Mouse (Mus musculus) kidney, embryonic 16.5 days (tissue): ENCODE results near the gene Gm10142. TPM values are rescaled to one million over a fixed set of nuclear protein-coding genes. Genes with fewer than 3 reads are reported as not detected.
"Not testable (repeated sequence)": the region's sequence is repeated elsewhere in the genome, so short reads cannot be mapped to it uniquely, and the experiment has no call there.

Source experiments
- ATAC-seq: fragments of 200-750 bp; cut with Nextera tagmentation; 2 replicates; pipeline ENCODE4 v1.8.0; 2017; ENCODE audit warnings: moderate TSS enrichment; ENCODE audit not compliant: low FRiP score, low TSS enrichment
- H3K27ac ChIP-seq: fragments of 300-500 bp; sonication (generic); 2 replicates; pipeline ENCODE4 v1.5.1; 2014; ENCODE audit warnings: low read length
- H3K27me3 ChIP-seq: fragments of 300-500 bp; sonication (generic); 2 replicates; pipeline ENCODE4 v1.6.1; 2014; ENCODE audit warnings: low read length, control low read depth, mixed read lengths; ENCODE audit not compliant: insufficient read depth
- H3K36me3 ChIP-seq: fragments of 300-500 bp; sonication (generic); 2 replicates; pipeline ENCODE4 v1.6.1; 2014; ENCODE audit warnings: low read length, control low read depth, mixed read lengths; ENCODE audit not compliant: insufficient read depth
- H3K4me1 ChIP-seq: fragments of 300-500 bp; sonication (generic); 2 replicates; pipeline ENCODE4 v1.6.1; 2014; ENCODE audit warnings: low read length, control low read depth, mixed read lengths; ENCODE audit not compliant: insufficient read depth
- H3K4me2 ChIP-seq: fragments of 300-500 bp; sonication (generic); replicated peaks from 2 replicates; pipeline ENCODE4 v1.6.1; 2014; ENCODE audit warnings: low read depth, low read length
- H3K4me3 ChIP-seq: fragments of 300-500 bp; sonication (generic); 2 replicates; pipeline ENCODE4 v1.5.1; 2014; ENCODE audit warnings: mild to moderate bottlenecking, low read length
- H3K9ac ChIP-seq: fragments of 300-500 bp; sonication (generic); replicated peaks from 2 replicates; pipeline ENCODE4 v1.6.1; 2014; ENCODE audit warnings: low read length
- H3K9me3 ChIP-seq: fragments of 300-500 bp; sonication (generic); 2 replicates; pipeline ENCODE4 v1.6.1; 2016; ENCODE audit warnings: low read length, control low read depth
- WGBS: fragments of 180-500 bp; shearing (Covaris S2); extraction: QIAGEN DNeasy Blood & Tissue Kit; methylation state at CpG from one replicate; pipeline ENCODE4 v1.1.7; 2014; 5-methylcytosine and 5-hydroxymethylcytosine counted together
- polyA plus RNA-seq: library from polyadenylated mRNA; unstranded; fragments of >200 nt; fragmentation: Nextera tagmentation; extraction: Ambion mirVana; gene quantifications from 2 replicates; pipeline ENCODE4 v1.2.1, GENCODE M21; 2015

Gm10142 gene
- polyA plus RNA-seq, 1 experiment from 2014 or later: not detected

- H3K4me2 ChIP-seq: no peak overlapping the region
- no peak overlapping the region for H3K27ac ChIP-seq
- WGBS: 13% methylated on average over 10 of the region's 10 CpGs
- no peak overlapping the region for H3K9ac ChIP-seq
- H3K27me3 ChIP-seq: peaks cover 37% of the 10 kb centered on the region
- 0 out of 2 replicates have a peak, but pooled peaks cover 2% of the 10 kb centered on the region for H3K4me1 ChIP-seq
- no peak for ATAC-seq
- no peaks in the 10 kb centered on the region for H3K9me3 ChIP-seq
- H3K4me3 ChIP-seq: no peak overlapping the region
- no peaks in the 10 kb centered on the region for H3K36me3 ChIP-seq
Observed at GRCm38 (mm10) chr10:77687021-77687420, 28.6 kb upstream of the Gm10142 start.

- not testable (repeated sequence) for H3K4me2 ChIP-seq, ATAC-seq, H3K36me3 ChIP-seq, H3K4me3 ChIP-seq, H3K9ac ChIP-seq, H3K9me3 ChIP-seq, H3K27ac ChIP-seq, H3K4me1 ChIP-seq
- H3K27me3 ChIP-seq: peaks cover 22% of the 10 kb centered on the region
- WGBS: 72% methylated on average over 3 of the region's 3 CpGs
Observed at GRCm38 (mm10) chr10:77690356-77690807, 25.2 kb upstream of the Gm10142 start, which contains the start of gene Gm19402. Gene Gm19402, minus strand, starts transcription at chr10:77690757.

- Histone ChIP-seq H3K4me1 (no peaks in the 10 kb centered on the region), H3K27ac (no peak within 1 kb of the TSS), H3K9ac (no peak within 1 kb of the TSS), H3K4me2 (no peak within 1 kb of the TSS), H3K36me3 (no peaks in the 10 kb centered on the region), H3K27me3 (no peaks in the 10 kb centered on the region), H3K4me3 (no peak within 1 kb of the TSS), H3K9me3 (no peaks in the 10 kb centered on the region)
- 30% methylated on average over 4 of the region's 4 CpGs for WGBS
- no peak for ATAC-seq
Observed at GRCm38 (mm10) chr10:77697133-77697532, 18.5 kb upstream of the Gm10142 start, which contains the start of gene Gm9508. Gene Gm9508, minus strand, starts transcription at chr10:77697233.

GRCm38 (mm10) chr10:77706326-77706725, 9.3 kb upstream of the Gm10142 start, which contains the start of gene Gm10272:
Gene Gm10272, plus strand, starts transcription at chr10:77706626.
- peaks cover 12% of the 10 kb centered on the region for H3K9me3 ChIP-seq
- no peaks in the 10 kb centered on the region for H3K27me3 ChIP-seq
- no peak within 1 kb of the TSS for H3K4me2 ChIP-seq
- H3K4me3 ChIP-seq: no peak within 1 kb of the TSS
- H3K9ac ChIP-seq: no peak within 1 kb of the TSS
- no peaks in the 10 kb centered on the region for H3K36me3 ChIP-seq
- WGBS: 92% methylated on average over 1 of the region's 1 CpGs
- no peak within 1 kb of the TSS for H3K27ac ChIP-seq
- ATAC-seq: no peak
- no peaks in the 10 kb centered on the region for H3K4me1 ChIP-seq

- 76% methylated on average over 3 of the region's 3 CpGs for whole genome bisulfite sequencing
- Histone ChIP-seq H3K27me3 (no peaks in the 10 kb centered on the region), H3K27ac (no peak overlapping the region), H3K36me3 (no peaks in the 10 kb centered on the region), H3K9me3 (0 out of 2 replicates have a peak, but pooled peaks cover 3% of the 10 kb centered on the region), H3K4me1 (no peaks in the 10 kb centered on the region), H3K4me2 (no peak overlapping the region), H3K9ac (no peak overlapping the region), H3K4me3 (no peak overlapping the region)
- ATAC-seq: no peak
Observed at GRCm38 (mm10) chr10:77709831-77710230, 5.8 kb upstream of the Gm10142 start.

GRCm38 (mm10) chr10:77711157-77711556, 4.5 kb upstream of the Gm10142 start, which contains the start of gene Gm10024:
Gene Gm10024, plus strand, starts transcription at chr10:77711457.
- H3K27me3 ChIP-seq, H3K4me1 ChIP-seq, H3K9me3 ChIP-seq, H3K4me3 ChIP-seq, H3K27ac ChIP-seq, H3K4me2 ChIP-seq, ATAC-seq, H3K9ac ChIP-seq, H3K36me3 ChIP-seq: not testable (repeated sequence)

- Histone ChIP-seq H3K9me3 (no peaks in the 10 kb centered on the region), H3K4me1 (no peaks in the 10 kb centered on the region), H3K27me3 (no peaks in the 10 kb centered on the region), H3K4me2 (no peak overlapping the region), H3K4me3 (no peak overlapping the region), H3K27ac (no peak overlapping the region), H3K9ac (no peak overlapping the region), H3K36me3 (no peaks in the 10 kb centered on the region)
- 57% methylated on average over 4 of the region's 4 CpGs for WGBS
- no peak for ATAC-seq
Observed at GRCm38 (mm10) chr10:77713734-77714133, 1.9 kb upstream of the Gm10142 start.

- H3K27ac ChIP-seq, H3K9me3 ChIP-seq, H3K9ac ChIP-seq, H3K4me2 ChIP-seq, H3K4me3 ChIP-seq, H3K27me3 ChIP-seq, ATAC-seq, H3K4me1 ChIP-seq, H3K36me3 ChIP-seq: not testable (repeated sequence)
- 85% methylated on average over 1 of the region's 1 CpGs for WGBS
Observed at GRCm38 (mm10) chr10:77720299-77720698, 4.7 kb downstream of the Gm10142 start, which contains the start of gene Krtap12-1. Gene Krtap12-1, plus strand, starts transcription at chr10:77720599.

- Histone ChIP-seq H3K4me3 (no peak overlapping the region), H3K36me3 (no peaks in the 10 kb centered on the region), H3K4me1 (no peaks in the 10 kb centered on the region), H3K9me3 (peaks cover 5% of the 10 kb centered on the region; the same call in 1 of the 2 replicates), H3K9ac (no peak overlapping the region), H3K27me3 (no peaks in the 10 kb centered on the region), H3K27ac (no peak overlapping the region), H3K4me2 (no peak overlapping the region)
- 75% methylated on average over 8 of the region's 8 CpGs for WGBS
- ATAC-seq: no peak
Observed at GRCm38 (mm10) chr10:77724855-77725254, 9.2 kb downstream of the Gm10142 start.

- H3K9ac ChIP-seq: no peak within 1 kb of the TSS
- no peaks in the 10 kb centered on the region for H3K4me1 ChIP-seq
- WGBS: 45% methylated on average over 3 of the region's 3 CpGs
- ATAC-seq: no peak
- no peaks in the 10 kb centered on the region for H3K36me3 ChIP-seq
- H3K9me3 ChIP-seq: no peaks in the 10 kb centered on the region
- no peak within 1 kb of the TSS for H3K27ac ChIP-seq
- H3K27me3 ChIP-seq: no peaks in the 10 kb centered on the region
- H3K4me3 ChIP-seq: no peak within 1 kb of the TSS
- H3K4me2 ChIP-seq: no peak within 1 kb of the TSS
Observed at GRCm38 (mm10) chr10:77726186-77726585, 10.6 kb downstream of the Gm10142 start, which contains the start of gene Gm10100. Gene Gm10100, plus strand, starts transcription at chr10:77726486.
